Mouse (Mus musculus): ENCODE results near the gene Vps37d.
"Not testable (repeated sequence)": the region's sequence is repeated elsewhere in the genome, so short reads cannot be mapped to it uniquely, and the experiment has no call there.

The Vps37d gene

DNA sequence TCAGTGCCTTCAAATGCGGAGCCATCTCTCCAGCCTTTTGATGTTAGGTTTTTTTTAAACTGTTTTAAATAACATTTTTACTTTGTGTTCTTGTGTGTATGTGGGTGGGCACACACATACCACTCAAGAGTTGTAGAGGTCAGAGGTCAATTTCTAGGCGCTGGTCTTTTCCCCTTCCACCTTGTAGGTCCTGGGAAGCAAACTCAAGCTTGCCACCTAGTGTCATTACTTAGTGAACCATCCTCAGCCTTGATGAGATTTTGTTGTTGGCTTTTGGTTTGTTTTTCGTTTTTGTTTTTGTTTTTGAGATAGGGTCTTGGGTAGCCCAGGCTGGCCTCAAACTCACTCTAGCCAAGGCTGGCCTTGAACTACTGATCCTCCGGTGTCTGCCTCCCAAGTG, 2.4 kb downstream of the Vps37d start:
- CTCF ChIA-PET, result no interaction called here

DNA sequence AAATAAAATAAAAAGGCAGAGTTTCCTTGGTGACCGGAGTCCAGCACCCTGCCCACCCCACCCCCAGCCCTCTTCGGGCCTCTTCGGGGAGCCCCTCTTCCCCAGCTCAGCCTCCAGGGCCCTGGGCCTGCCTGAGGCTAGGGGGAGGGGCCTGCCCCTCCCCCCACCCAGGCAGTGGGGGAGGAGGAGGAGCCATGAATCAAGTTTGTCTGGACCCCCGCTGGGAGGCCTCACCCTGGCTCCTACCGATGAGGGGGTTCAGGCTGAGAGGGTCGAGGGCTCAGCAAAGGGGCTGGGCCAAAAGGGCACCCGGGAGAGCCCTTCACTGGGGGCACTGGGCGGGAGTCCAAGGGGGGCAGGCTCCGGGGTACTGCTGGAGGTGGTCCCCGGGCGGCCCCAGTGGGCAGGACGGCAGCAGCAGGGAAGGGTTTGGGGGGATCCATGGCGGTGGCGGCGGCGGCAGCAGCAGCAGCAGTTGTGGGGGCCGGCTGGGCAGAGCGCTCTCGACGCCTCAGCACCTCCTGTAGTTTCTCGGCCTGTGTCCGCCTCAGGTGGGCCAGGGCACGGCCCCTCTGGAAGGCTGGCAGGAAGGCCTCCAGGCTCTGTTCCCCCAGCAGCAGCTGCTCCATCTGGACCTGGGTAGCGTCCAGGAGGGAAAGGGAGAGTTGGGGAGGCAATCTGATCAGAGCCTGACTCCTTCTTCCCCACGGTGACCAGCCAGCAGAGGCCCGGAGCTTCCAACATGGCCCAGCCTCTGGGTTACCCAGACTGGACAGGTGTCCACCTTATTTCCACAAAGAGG, 4.5 kb downstream of the Vps37d start:
- CTCF ChIA-PET, result no interaction called here

DNA sequence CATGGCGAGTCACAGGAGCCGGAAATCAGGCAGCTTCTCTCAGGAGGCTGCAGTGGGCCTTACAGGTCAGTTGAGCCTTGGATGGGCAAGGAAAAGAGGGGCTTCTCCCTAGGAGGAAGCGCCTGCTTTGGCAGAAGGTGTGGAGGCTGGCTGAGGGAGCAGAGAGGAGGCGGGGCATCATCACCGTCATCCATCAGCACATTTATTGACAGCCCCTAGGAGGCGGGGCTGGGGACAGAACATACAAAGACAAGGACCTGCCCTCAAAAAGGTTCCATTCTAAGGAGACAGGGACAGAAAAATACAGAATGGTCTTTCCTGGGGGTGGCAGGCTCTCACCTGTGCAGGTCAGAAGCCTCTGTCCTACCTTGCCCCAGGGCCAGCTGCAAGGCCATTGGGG, 5.3 kb downstream of the Vps37d start:
- CTCF ChIA-PET, result no interaction called here

DNA sequence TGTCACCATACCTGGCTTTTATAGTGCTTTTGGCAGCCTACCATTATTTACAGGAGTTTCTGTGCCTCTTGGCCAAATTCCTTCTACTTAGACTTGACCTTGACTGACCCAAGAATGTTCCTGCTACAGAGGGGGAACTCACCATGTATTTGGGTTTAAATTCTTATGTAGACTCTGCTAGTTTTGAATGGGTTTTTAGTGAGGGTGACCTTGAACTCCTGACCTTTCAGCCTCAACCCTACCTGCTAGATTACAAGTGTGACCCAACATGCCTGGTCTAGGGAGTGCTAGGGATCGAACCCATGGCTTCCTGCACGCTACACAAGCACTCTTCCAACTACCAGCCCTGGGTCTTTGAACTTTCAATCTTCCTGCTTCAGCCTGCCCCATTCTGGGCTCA, 6.0 kb downstream of the Vps37d start:
- CTCF ChIA-PET, result no interaction called here

DNA sequence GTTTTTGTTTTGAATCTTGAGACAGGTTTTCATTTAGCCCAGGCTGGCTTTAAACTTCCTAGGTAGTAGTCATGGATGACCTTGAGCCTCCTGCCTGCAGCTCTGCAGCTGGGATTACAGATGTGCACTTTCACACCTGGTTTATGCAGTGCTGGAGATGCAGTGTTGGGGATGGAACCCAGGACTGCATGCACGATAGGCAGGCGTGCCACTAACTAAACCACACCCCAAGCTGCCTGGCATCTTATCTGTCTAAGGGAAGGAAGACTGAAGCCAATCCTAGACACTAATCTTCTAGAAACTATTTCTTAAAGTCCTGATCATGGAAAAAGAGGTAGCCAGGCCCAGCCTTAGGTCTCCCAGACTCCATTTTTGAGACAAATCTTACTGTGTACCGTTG, 7.6 kb downstream of the Vps37d start:
- CTCF ChIA-PET, result no interaction called here

DNA sequence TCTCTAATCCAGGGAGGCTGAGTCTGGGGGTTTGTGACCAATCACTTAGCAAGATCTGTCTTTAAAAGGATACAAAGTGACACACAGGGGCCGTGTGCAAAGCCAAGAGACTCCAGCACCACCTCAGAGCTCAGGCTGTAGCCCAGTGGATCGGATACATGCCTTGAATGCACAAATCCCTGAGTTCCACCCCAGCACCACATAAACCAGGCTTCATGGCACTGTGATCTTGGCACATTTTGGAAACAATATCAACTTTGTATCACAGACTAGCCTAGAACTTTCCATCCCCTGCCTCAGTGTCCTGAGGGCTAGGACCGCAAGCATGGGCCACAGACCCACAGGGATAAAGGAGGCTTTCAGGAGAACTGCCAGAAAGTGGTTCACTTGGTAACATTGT, 12.1 kb downstream of the Vps37d start:
- CTCF ChIA-PET, result interaction anchor here (0.5 kb wide), 1 partner anchor 11 kb away, joined by 8 read pairs; no protein-coding TSS in a partner anchor

DNA sequence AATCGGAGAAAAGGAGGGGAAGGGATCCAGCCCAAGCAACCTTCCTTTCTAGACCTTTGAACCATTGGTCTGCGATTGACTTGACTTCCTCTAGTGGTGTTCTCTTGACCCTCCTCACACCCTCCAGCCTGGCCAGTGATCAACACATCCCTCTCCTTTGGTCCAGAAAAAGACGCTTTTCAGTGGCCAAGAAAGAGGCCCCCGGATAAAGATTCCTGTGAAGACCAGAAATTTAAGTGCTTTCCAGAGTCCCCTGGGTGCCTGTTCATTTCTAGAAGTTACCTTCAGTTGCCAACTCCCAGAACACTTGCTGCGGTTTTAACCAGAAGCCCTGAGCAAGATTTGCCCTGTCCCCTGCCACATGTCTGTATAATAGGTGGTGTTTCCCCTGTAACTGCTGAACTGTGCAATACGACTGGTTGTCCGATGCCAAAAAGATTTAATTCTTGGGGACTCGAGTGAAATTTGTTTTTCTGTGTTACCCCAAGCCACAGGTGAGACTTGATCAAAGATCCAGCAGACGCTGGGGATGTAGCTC, 13.1 kb downstream of the Vps37d start, which contains the start of gene Bud23:
TSS of gene Bud23 (minus strand) at position 51 of the 538 bp plus-strand sequence.
- CTCF ChIA-PET, result not testable (repeated sequence)

DNA sequence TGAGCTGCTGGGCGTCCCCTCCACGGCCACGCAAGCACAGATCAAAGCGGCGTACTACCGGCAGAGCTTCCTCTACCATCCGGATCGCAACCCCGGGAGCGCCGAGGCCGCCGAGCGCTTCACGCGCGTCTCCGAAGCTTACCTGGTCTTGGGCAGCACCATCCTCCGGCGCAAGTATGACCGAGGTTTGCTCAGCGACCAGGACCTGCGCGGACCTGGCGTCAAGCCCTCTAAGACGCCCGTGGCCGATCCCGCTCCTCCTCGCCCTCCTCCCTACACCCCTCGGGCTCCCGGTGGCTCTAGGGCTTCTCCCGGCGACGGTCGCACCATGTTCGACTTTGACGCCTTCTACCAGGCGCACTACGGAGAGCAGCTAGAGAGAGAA, 13.7 kb downstream of the Vps37d start:
- CTCF ChIA-PET, result no interaction called here

DNA sequence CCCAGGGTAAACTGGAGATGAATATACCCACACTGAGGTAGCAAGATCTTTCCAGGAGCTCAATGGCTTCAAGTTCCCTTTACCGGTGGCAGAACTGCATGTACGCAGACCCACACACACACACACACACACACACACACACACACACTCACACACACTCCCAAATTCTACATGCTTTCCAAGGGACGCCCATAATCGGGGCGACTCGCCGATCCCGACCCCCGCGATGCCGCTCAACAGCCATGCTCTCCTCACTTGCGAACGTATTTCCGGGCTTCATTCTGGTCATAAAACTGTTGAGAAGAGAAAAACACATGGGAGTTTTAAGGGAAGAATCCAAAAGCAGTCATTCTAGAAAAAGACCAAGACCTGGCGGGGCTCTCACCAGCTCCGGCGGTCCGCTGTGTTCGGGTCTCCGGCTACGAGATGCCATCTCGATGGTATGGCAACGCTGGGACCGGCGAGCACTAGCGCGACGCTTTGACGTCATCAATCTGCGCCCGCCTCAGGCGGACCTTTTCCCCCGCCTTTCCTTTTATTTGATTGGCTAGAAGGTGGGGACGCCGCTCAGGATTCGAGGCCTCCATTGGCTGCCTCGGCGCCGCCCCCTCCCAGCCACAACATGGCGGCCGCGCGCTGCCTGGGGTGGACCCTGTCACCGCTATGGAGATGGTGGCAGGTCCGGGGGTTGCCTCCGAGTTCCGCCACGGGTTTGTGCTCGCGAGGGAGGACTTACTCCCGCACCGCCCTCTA, 14.3 kb downstream of the Vps37d start, which contains the start of gene Dnajc30:
TSS of gene Dnajc30 (plus strand) at position 574 of the 753 bp plus-strand sequence.
- CTCF ChIA-PET, result interaction anchor here (0.6 kb wide), 1 partner anchor 167 kb away, joined by 4 read pairs; no protein-coding TSS in a partner anchor

DNA sequence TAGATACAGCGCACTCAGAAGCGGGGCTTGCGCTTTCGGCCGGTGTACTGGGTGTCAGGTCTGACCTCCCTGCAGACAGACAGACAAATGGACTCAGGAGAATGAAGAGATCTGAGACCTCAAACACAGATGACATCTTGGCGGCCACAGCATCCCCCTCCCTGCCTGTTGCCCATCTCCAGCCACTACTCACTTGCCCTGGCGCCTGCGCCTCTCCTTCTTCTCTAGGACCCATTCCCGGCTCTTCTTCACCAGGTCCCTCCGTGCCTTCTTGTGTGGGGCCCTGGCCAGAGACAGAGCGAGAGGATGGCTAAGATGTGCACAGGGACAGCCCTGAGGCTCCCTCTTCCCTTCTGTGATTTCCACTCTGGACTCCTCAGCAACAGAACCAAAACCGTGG, 24.7 kb downstream of the Vps37d start:
- CTCF ChIA-PET, result no interaction called here

DNA sequence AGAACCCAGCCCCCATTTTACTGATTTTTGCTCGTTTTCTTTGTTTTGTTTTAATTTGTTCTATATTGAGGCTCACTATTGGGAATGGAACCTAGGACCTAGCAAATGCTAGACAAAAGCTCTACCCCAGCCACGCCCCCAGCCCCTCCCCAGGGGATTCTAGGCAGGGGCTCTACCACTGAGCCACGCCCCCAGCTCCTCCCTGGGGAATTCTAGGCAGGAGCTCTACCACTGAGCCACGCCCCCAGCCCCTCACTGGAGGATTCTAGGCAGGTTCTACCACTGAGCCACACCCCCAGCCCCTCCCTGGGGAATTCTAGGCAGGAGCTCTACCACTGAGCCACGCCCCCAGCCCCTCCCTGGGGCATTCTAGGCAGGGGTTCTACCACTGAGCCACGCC, 28.8 kb downstream of the Vps37d start:
- CTCF ChIA-PET, result not testable (repeated sequence)

DNA sequence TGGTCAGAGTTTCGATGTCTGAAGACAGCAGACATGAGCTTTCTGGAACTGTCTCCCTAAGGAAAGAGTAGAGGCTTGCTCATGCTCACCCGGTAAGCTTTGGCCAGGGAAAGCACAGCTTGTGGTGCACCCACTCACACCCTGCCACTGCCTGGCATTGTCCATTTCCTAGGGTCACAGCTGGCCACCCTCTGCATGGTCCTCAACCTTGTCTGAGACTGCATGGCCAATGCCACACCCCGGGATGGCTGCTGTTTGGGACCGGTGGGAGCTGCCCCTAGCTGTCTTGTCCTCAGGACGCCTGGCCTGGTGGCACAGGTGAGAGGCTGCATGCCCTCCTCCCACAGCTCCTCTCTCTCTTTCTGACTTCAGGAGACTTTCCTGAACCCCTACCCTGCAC, 29.5 kb downstream of the Vps37d start:
- CTCF ChIA-PET, result no interaction called here

DNA sequence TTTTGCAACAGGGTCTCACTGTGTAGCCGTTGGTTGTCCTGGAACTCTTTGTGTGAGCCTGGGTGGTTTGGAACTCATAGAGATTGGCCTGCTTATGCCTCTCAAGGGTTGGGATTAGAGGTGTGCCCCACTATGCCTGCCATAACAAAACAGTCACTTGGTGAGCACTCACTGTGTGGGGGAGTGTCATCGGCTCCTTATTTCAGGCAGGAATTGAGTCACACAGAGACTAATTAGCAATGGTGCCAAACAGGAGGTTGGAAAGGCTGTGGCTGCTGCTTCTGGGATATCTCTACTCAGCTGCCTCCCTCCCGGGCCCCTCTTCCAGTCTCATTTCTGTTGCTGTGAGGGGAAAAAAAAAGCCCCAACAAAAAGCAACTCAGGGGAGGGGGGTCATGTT, 33.5 kb downstream of the Vps37d start:
- CTCF ChIA-PET, result no interaction called here

DNA sequence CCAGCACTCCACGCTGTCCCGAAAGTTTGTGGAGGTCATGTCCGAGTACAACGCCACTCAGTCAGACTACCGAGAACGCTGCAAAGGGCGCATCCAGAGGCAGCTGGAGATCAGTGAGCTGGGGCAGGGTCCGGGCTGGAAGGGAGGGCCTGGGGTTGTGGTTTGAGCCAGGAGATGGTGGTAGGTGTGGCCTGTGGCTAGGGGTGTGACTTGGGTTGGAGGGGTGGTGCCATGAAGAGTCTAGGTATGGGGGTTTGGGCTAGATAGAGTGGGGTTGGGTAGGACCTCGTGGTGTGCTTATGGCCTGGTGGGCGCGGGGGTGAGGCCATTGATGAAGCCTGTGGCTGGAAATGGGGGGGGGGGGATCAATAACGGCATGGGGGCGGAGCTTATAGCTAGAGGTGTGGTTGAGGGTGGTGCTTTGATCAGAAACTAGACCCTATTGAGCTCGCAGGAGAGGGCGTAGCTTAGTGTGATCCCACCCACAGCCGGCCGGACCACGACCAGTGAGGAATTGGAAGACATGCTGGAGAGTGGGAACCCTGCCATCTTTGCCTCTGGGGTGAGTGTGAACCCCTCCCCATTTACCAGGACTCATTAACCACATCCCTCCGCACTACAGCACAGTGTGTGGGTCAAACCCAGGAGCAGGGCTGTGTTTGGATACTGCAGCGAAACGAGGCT, 35.8 kb downstream of the Vps37d start:
- CTCF ChIA-PET, result interaction anchor here (0.7 kb wide), 1 partner anchor 65 kb away, joined by 16 read pairs; no protein-coding TSS in a partner anchor

DNA sequence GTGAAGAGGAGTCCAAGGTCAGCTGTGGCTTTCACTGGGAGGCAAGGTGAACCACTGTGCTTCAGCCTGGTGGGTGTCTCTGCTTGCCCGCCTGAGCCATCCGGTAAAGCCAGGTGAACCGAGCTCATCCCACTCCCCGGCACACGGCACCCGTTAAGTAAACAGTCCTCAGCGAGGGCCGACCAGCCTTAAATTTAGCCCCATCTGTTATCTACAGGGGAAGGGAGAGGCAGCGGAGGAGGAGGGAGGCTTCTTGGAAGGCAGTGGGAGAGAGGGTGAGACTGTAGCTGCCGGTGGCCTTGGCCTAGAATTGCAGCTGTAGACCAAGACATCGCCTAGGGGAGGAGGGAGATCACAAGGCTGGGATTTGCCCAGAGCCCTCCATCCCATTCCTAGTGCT, 37.3 kb downstream of the Vps37d start:
- CTCF ChIA-PET, result interaction anchor here (0.6 kb wide), 2 partner anchors 109 to 267 kb away, joined by 8 to 15 read pairs; partner anchors contain the start of gene Tbl2

DNA sequence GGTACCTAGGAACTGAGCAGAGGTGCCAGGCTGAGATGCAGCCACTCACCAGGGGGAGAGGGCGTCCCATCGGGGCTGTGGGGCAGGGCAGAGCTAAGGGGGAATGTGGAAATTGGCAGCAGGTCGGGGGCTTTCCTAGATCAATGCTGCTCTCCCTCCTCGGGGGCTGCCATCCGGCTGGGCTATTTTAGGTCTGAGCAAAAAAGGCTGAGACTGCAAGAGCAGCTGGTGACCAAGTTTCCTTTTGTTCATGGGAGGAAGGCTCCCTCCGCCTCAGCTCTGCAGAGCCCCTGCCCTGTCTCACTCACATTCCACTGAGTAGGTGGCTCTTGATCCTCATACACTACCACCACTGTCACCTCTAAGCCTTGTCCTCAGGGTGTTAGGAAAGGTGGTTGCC, 38.0 kb downstream of the Vps37d start:
- CTCF ChIA-PET, result no interaction called here

DNA sequence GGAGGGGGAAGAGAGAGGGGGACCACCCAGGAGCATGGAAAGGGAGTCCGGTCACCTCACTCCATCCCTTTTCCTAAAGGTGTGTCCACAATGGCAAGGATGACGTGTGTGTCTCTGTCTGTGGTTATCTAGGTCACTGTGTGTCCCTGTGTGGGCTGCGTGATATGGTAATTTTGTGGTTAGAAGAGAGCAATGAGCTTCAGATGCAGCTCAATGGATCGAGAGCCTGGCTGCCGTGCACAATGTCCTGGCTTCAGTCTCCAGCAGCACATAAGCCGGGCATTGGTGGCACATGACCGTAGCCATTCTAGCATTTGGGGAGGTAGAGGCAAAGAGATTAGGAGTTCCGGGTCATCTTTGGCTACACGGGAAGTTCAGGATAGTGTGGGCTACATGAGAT, 38.5 kb downstream of the Vps37d start:
- CTCF ChIA-PET, result no interaction called here

DNA sequence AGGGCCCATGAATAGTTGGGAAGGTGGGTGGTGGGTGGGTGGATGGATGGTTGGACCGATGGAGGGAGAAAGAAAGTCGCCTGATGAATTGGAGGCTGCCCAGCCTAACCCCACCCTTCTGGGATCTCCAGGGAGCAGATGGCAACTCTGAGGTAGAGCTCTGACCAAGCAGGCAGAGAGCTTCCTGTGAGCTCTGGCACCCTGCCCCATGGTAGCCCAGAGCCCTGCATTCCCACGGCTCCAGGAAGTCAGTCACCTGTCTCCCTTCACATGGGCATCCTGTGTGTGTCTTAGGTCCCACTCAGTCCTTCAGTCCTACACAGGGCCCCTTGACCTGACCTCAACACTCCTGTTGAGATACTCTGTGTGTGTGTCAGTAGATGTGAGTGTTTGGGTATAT, 40.1 kb downstream of the Vps37d start:
- CTCF ChIA-PET, result no interaction called here

DNA sequence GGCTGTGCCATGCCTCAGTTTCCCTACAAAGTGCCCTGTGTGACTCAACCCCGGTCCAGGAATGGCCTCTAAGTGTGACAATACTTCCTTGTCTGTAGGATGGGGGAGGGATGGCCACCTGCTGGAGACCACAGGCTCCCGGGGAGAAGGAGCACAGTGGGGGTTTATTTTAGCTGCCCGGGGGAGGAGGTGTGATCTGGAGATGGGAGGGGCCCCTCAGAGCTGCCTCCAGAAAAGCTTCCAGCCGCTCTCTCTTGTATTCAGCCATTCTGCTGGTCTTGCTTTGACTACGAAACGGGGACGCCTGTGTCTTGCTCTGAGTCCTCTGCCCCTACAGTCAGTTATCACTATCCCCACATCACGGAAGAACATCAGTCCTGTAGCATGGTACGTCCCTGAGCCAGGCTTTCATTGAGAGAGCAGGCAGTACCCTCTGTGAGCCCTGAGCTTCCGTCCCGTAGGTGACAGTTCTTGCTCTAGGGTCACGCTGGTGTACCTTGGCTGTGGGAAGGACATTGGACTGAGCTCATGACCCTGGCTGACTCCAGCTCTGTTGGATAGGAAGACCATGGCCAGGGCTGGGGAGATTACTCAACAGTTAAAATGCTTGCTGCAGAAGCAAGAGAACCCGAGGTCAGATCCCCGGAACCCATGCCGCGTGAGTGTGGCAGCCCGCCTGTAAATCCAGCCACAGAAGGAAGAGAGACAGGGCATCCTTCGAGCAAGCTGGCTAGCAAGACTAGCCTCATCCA, 42.3 kb downstream of the Vps37d start:
- CTCF ChIA-PET, result no interaction called here

DNA sequence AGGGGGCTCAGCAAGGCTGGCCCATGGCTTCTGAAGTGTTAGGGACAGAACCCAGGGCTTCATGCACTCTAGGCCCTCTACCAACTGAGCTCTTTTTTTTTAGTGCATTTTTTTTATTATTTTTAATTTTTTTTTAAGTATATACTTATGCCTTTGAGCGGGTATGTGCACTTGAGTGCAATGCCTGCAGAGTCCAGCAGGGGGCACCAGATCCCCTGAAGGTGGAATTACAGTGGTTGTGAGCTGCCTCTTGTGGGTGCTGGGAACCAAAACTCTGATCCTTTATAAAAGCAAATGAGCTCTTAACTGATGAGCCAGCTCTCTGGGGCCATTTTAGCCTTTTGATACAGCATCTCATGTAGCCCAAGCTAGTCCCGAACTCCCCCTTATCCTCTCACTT, 43.5 kb downstream of the Vps37d start:
- CTCF ChIA-PET, result interaction anchor here (0.6 kb wide), 2 partner anchors 19 to 241 kb away, joined by 3 read pairs; no protein-coding TSS in a partner anchor

DNA sequence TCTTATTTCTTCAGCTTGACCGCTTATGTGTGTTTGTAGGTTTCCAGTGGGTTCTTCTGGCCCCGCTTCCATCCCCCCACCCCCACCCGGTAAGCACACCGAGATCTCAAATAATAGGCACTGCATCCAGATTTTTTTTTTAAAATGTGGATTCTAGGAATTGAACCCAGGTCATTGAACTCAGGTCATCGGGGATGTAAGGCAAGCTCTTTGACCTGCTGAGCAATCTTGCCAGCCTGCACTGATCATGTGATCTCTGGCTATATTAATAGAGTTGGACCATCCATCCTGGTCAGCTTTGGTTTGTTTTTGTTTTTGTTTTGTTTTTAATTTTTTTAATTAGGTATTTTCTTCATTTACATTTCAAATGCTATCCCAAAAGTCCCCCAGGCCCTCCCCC, 45.5 kb downstream of the Vps37d start:
- CTCF ChIA-PET, result interaction anchor here (0.6 kb wide), 1 partner anchor 17 kb away, joined by 5 read pairs; no protein-coding TSS in a partner anchor
